Mouse (Mus musculus) lung, postnatal 36 days (tissue): ENCODE results near the gene Pik3r1.
A peak's percentile ranks its signal among the peaks of the same experiment; 100 is the strongest.

Experiments used
- DNase-seq: peaks from one replicate; pipeline ENCODE4 v3.0.0; 2022; ENCODE audit warnings: mixed read lengths

Pik3r1 gene

GRCm38 (mm10) chr13:101702096-101702775 is 65.8 kb downstream of the Pik3r1 start:
- DNase-seq = no peak

- DNase-seq = peak; percentile 24
Measured at GRCm38 (mm10) chr13:101701632-101702031, 66.4 kb downstream of the Pik3r1 start.

GRCm38 (mm10) chr13:101699742-101700141 is 68.3 kb downstream of the Pik3r1 start:
- no peak for DNase-seq

GRCm38 (mm10) chr13:101697966-101698365 is 70.1 kb downstream of the Pik3r1 start:
- peak; percentile 49 for DNase-seq

GRCm38 (mm10) chr13:101697461-101697860 is 70.6 kb downstream of the Pik3r1 start:
- no peak for DNase-seq

GRCm38 (mm10) chr13:101696827-101697226 is 71.2 kb downstream of the Pik3r1 start:
- peak; percentile 44 for DNase-seq

- DNase-seq = no peak
Measured at GRCm38 (mm10) chr13:101696316-101696715, 71.7 kb downstream of the Pik3r1 start.

- peak; percentile 96 for DNase-seq
Measured at GRCm38 (mm10) chr13:101695876-101696275, 72.1 kb downstream of the Pik3r1 start.

- DNase-seq = peak; percentile 60
Measured at GRCm38 (mm10) chr13:101694496-101695251, 73.3 kb downstream of the Pik3r1 start.

GRCm38 (mm10) chr13:101693967-101694495 is 74.0 kb downstream of the Pik3r1 start:
- peak; percentile 59 for DNase-seq

GRCm38 (mm10) chr13:101692866-101693691 is 74.9 kb downstream of the Pik3r1 start:
- no peak for DNase-seq

- peak; percentile 40 for DNase-seq
Measured at GRCm38 (mm10) chr13:101692239-101692784, 75.7 kb downstream of the Pik3r1 start.

GRCm38 (mm10) chr13:101691669-101692068 is 76.3 kb downstream of the Pik3r1 start:
- no peak for DNase-seq

- no peak for DNase-seq
Measured at GRCm38 (mm10) chr13:101690911-101691655, 76.9 kb downstream of the Pik3r1 start.

- DNase-seq = no peak
Measured at GRCm38 (mm10) chr13:101690167-101690566, 77.8 kb downstream of the Pik3r1 start.

GRCm38 (mm10) chr13:101686256-101686655 is 81.8 kb downstream of the Pik3r1 start:
- DNase-seq = no peak

- no peak for DNase-seq
Measured at GRCm38 (mm10) chr13:101684706-101685105, 83.3 kb downstream of the Pik3r1 start.

- no peak for DNase-seq
Measured at GRCm38 (mm10) chr13:101682378-101682777, 85.6 kb downstream of the Pik3r1 start.

- no peak for DNase-seq
Measured at GRCm38 (mm10) chr13:101680083-101680482, 87.9 kb downstream of the Pik3r1 start.

- no peak for DNase-seq
Measured at GRCm38 (mm10) chr13:101678984-101679383, 89.0 kb downstream of the Pik3r1 start.

- DNase-seq = no peak
Measured at GRCm38 (mm10) chr13:101678036-101678435, 90.0 kb downstream of the Pik3r1 start.

- DNase-seq = no peak
Measured at GRCm38 (mm10) chr13:101673876-101674275, 94.1 kb downstream of the Pik3r1 start.
